Mouse (Mus musculus) limb, embryonic 13.5 days (tissue): ENCODE measurements around the gene Kctd11. TPM values are rescaled to one million over a fixed set of nuclear protein-coding genes. Genes with fewer than 3 reads are reported as not detected.
"Not testable (repeated sequence)": the region's sequence is repeated elsewhere in the genome, so short reads cannot be mapped to it uniquely, and the experiment has no call there.

Experiments
- ATAC-seq: fragments of 200-750 bp; cut with Nextera tagmentation; 2 replicates; pipeline ENCODE4 v1.8.0; 2017; ENCODE audit warnings: low read depth, moderate number of reproducible peaks, moderate TSS enrichment; ENCODE audit not compliant: low FRiP score
- H3K27ac ChIP-seq: fragments of 300-500 bp; sonication (generic); 2 replicates; pipeline ENCODE4 v1.5.1; 2015; ENCODE audit warnings: inconsistent platforms, mild to moderate bottlenecking, moderate library complexity
- H3K27me3 ChIP-seq: fragments of 300-500 bp; sonication (generic); 2 replicates; pipeline ENCODE4 v1.6.1; 2015; ENCODE audit warnings: mild to moderate bottlenecking, inconsistent platforms
- H3K36me3 ChIP-seq: fragments of 300-500 bp; sonication (generic); 2 replicates; pipeline ENCODE4 v1.6.1; 2015; ENCODE audit warnings: inconsistent platforms, mild to moderate bottlenecking, moderate library complexity
- H3K4me1 ChIP-seq: fragments of 300-500 bp; sonication (generic); 2 replicates; pipeline ENCODE4 v1.6.1; 2015; ENCODE audit warnings: inconsistent platforms
- H3K4me2 ChIP-seq: fragments of 300-500 bp; sonication (generic); replicated peaks from 2 replicates; pipeline ENCODE4 v1.6.1; 2015; ENCODE audit warnings: inconsistent platforms, mild to moderate bottlenecking, moderate library complexity
- H3K4me3 ChIP-seq: fragments of 300-500 bp; sonication (generic); 2 replicates; pipeline ENCODE4 v1.5.1; 2015; ENCODE audit warnings: moderate library complexity, mild to moderate bottlenecking, inconsistent platforms
- H3K9ac ChIP-seq: fragments of 300-500 bp; sonication (generic); 2 replicates; pipeline ENCODE4 v1.6.1; 2015; ENCODE audit warnings: mild to moderate bottlenecking, inconsistent platforms
- H3K9me3 ChIP-seq: fragments of 300-500 bp; sonication (generic); 2 replicates; pipeline ENCODE4 v1.6.1; 2016; ENCODE audit warnings: inconsistent platforms
- WGBS: fragments of 180-500 bp; shearing (Covaris S2); methylation state at CpG from one replicate; pipeline ENCODE4 v1.1.7; 2015; 5-methylcytosine and 5-hydroxymethylcytosine counted together
- polyA plus RNA-seq: library from polyadenylated mRNA; unstranded; fragments of >200 nt; fragmentation: Nextera tagmentation; extraction: Ambion mirVana; gene quantifications from 2 replicates; pipeline ENCODE4 v1.2.1, GENCODE M21; 2015

Kctd11 gene
- polyA plus RNA-seq, 1 experiment from 2014 or later, result 4.4 TPM

- Histone ChIP-seq H3K4me3 (no peak overlapping the region), H3K4me2 (no peak overlapping the region), H3K27me3 (no peaks in the 10 kb centered on the region), H3K9ac (0 out of 2 replicates have a peak overlapping the region, but pooled peaks have one; percentile 20), H3K4me1 (peaks cover 39% of the 10 kb centered on the region), H3K9me3 (no peaks in the 10 kb centered on the region), H3K36me3 (no peaks in the 10 kb centered on the region), H3K27ac (peak overlapping the region; percentile 65; the same call in 1 of the 2 replicates)
- WGBS, result 54% methylated on average over 7 of the region's 7 CpGs
- no peak for ATAC-seq
Observed at GRCm38 (mm10) chr11:69876186-69876585, 5.0 kb downstream of the Kctd11 start.

DNA sequence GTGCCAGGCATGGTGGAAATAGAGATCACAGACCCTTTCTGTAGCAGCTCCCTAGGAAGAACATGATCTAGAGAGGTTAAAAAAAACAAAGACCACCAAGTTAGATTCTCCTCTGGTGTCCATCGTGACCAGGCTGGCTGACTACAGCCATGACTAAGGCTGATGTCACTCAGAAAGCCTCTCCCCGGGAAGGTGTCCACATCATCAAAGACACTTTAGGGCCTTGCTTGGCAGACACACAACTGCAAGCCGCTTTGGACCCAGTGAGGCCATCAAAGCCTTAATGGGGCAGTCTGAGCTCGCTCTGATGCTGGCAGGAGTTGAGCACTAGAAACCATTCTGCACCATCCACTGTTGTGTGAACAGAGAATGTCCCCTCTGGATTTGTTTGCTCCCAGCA, 8.8 kb downstream of the Kctd11 start:
- no peak overlapping the region for H3K4me3 ChIP-seq
- H3K4me2 ChIP-seq, result no peak overlapping the region
- no peaks in the 10 kb centered on the region for H3K36me3 ChIP-seq
- H3K27me3 ChIP-seq, result 0 out of 2 replicates have a peak, but pooled peaks cover 5% of the 10 kb centered on the region
- no peak for ATAC-seq
- no peak overlapping the region for H3K9ac ChIP-seq
- H3K4me1 ChIP-seq, result peaks cover 23% of the 10 kb centered on the region
- H3K27ac ChIP-seq, result no peak overlapping the region
- no peaks in the 10 kb centered on the region for H3K9me3 ChIP-seq
- WGBS, result 71% methylated on average over 4 of the region's 4 CpGs

- Histone ChIP-seq H3K4me1 (peaks cover 17% of the 10 kb centered on the region), H3K9me3 (no peaks in the 10 kb centered on the region), H3K36me3 (no peaks in the 10 kb centered on the region), H3K4me2 (no peak overlapping the region), H3K9ac (no peak overlapping the region), H3K4me3 (no peak overlapping the region), H3K27me3 (0 out of 2 replicates have a peak, but pooled peaks cover 11% of the 10 kb centered on the region), H3K27ac (no peak overlapping the region)
- 82% methylated on average over 7 of the region's 7 CpGs for whole genome bisulfite sequencing
- no peak for ATAC-seq
Observed at GRCm38 (mm10) chr11:69871822-69872221, 9.4 kb downstream of the Kctd11 start.

DNA sequence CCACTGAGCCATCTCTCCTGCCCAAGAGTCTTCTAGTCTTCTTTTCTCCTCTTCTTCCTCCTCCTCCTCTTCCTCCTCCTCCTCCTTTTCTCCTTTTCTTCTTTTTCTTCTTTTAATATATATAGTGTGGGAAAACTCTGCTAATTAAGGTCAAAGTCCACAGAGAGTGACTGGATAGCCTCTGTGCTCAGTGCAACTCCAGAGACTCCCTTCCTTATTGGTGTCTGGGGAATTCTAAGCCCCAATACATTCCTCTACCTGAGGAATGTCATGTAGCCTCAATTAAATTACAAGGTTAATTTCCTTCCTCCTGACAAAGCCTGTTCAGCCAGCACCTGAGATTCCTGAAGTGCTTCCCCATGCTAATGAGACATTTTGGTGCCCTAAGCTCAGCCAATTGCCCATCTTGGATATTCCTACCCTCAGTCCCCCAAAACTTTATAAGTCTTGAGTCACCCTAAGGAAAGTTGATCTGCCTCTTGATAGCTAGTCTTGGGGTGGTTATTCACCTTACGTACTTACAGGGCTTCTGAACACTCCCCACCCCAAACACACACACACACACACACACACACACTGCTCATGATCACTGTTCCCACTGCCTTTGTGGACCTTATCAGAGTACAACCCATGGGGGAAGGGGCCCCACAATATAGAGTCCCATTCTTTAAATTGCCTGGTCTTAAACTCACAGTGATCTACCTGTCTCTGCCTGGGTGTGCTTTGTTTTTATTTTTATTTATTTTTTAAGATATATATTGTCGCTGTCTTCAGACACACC, 10.7 kb downstream of the Kctd11 start:
- no peaks in the 10 kb centered on the region for H3K36me3 ChIP-seq
- no peak for ATAC-seq
- no peaks in the 10 kb centered on the region for H3K9me3 ChIP-seq
- H3K4me1 ChIP-seq, result 0 out of 2 replicates have a peak, but pooled peaks cover 4% of the 10 kb centered on the region
- WGBS, result 80% methylated on average over 2 of the region's 2 CpGs
- no peak overlapping the region for H3K4me2 ChIP-seq
- 0 out of 2 replicates have a peak, but pooled peaks cover 12% of the 10 kb centered on the region for H3K27me3 ChIP-seq
- H3K9ac ChIP-seq, result no peak overlapping the region
- no peak overlapping the region for H3K27ac ChIP-seq
- no peak overlapping the region for H3K4me3 ChIP-seq

DNA sequence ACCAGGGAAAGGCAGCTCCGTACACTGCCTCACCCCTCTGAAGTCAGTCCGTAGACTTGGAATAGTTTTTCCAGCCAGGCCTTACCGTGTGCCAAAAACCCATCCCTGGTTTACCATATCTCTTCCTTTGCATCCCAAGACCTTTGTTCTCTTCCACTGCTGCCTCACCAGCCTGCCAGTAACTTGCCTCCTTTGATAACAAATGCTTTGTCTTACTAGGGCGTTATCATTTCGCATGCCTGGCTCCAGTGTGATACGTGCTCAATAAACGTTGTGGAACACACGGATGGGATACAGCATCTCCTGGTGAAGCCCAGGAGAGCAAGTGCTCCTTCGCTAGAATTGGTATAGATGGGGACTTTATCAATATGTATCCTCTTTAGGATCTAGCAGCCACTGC, 13.9 kb downstream of the Kctd11 start:
- Histone ChIP-seq H3K9me3 (no peaks in the 10 kb centered on the region), H3K4me3 (no peak overlapping the region), H3K4me2 (no peak overlapping the region), H3K9ac (0 out of 2 replicates have a peak overlapping the region, but pooled peaks have one; percentile 15), H3K27ac (no peak overlapping the region), H3K36me3 (no peaks in the 10 kb centered on the region), H3K4me1 (0 out of 2 replicates have a peak, but pooled peaks cover 4% of the 10 kb centered on the region), H3K27me3 (0 out of 2 replicates have a peak, but pooled peaks cover 12% of the 10 kb centered on the region)
- no peak for ATAC-seq
- WGBS, result 77% methylated on average over 9 of the region's 9 CpGs

GRCm38 (mm10) chr11:69865561-69865960, 15.6 kb downstream of the Kctd11 start:
- Histone ChIP-seq H3K4me3 (no peak overlapping the region), H3K36me3 (no peaks in the 10 kb centered on the region), H3K9me3 (no peaks in the 10 kb centered on the region), H3K4me1 (0 out of 2 replicates have a peak, but pooled peaks cover 4% of the 10 kb centered on the region), H3K27me3 (0 out of 2 replicates have a peak, but pooled peaks cover 14% of the 10 kb centered on the region), H3K4me2 (no peak overlapping the region), H3K9ac (no peak overlapping the region), H3K27ac (no peak overlapping the region)
- no peak for ATAC-seq
- WGBS, result 80% methylated on average over 9 of the region's 9 CpGs

GRCm38 (mm10) chr11:69864138-69864860, 16.9 kb downstream of the Kctd11 start:
- H3K9me3 ChIP-seq, result no peaks in the 10 kb centered on the region
- no peaks in the 10 kb centered on the region for H3K36me3 ChIP-seq
- WGBS, result 51% methylated on average over 8 of the region's 8 CpGs
- ATAC-seq, result no peak
- H3K9ac ChIP-seq, result no peak overlapping the region
- H3K4me3 ChIP-seq, result no peak overlapping the region
- no peak overlapping the region for H3K4me2 ChIP-seq
- H3K27ac ChIP-seq, result no peak overlapping the region
- peaks cover 24% of the 10 kb centered on the region for H3K27me3 ChIP-seq
- no peaks in the 10 kb centered on the region for H3K4me1 ChIP-seq

DNA sequence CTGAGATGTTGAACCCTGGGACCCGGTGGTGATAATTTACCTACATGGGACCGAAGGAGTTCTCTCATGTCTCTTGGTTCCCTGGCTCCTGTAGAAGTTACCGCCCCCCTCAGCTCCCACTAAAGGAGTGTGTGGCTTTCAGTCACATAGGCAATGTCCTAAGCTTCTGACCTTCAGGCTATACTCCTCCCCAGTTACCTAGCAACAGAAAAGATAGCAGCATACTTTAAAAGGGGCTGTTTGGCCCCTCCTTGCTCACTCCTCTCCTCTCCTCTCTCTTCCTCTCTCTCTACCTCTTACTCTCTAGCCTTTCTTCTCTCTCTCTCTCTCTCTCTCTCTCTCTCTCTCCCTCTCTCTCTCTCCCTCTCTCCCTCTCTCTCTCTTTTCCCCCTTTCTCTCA, 17.5 kb downstream of the Kctd11 start:
- not testable (repeated sequence) for ATAC-seq, H3K36me3 ChIP-seq, H3K9me3 ChIP-seq, H3K4me2 ChIP-seq, H3K4me3 ChIP-seq, H3K27ac ChIP-seq, H3K9ac ChIP-seq, H3K4me1 ChIP-seq
- peaks cover 27% of the 10 kb centered on the region for H3K27me3 ChIP-seq
- 80% methylated on average over 3 of the region's 3 CpGs for WGBS

GRCm38 (mm10) chr11:69858113-69858998, 22.9 kb downstream of the Kctd11 start, which contains the start of gene Tnk1:
Gene Tnk1 (minus strand): TSS chr11:69858730.
- Histone ChIP-seq H3K9me3 (no peaks in the 10 kb centered on the region), H3K27ac (no peak within 1 kb of the TSS), H3K9ac (0 out of 2 replicates have a peak within 1 kb of the TSS, but pooled peaks have one; percentile 19), H3K36me3 (no peaks in the 10 kb centered on the region), H3K4me2 (peak within 1 kb of the TSS; percentile 25; the same call in 1 of the 2 replicates), H3K4me3 (peak within 1 kb of the TSS; percentile 17), H3K27me3 (peaks cover 44% of the 10 kb centered on the region), H3K4me1 (peaks cover 15% of the 10 kb centered on the region; the same call in 1 of the 2 replicates)
- WGBS, result 19% methylated on average over 30 of the region's 30 CpGs
- ATAC-seq, result no peak

GRCm38 (mm10) chr11:69855347-69855746, 25.9 kb downstream of the Kctd11 start:
- Histone ChIP-seq H3K9ac (no peak overlapping the region), H3K27me3 (peaks cover 41% of the 10 kb centered on the region), H3K4me3 (no peak overlapping the region), H3K27ac (no peak overlapping the region), H3K36me3 (peaks cover 21% of the 10 kb centered on the region), H3K9me3 (no peaks in the 10 kb centered on the region), H3K4me1 (peaks cover 23% of the 10 kb centered on the region), H3K4me2 (peak overlapping the region; percentile 15; the same call in 1 of the 2 replicates)
- 20% methylated on average over 16 of the region's 16 CpGs for WGBS
- no peak; the same call in 1 of the 2 replicates for ATAC-seq

- peaks cover 28% of the 10 kb centered on the region for H3K36me3 ChIP-seq
- no peak overlapping the region for H3K4me3 ChIP-seq
- WGBS, result 77% methylated on average over 10 of the region's 10 CpGs
- no peak overlapping the region; the same call in 1 of the 2 replicates for H3K27ac ChIP-seq
- peaks cover 34% of the 10 kb centered on the region for H3K27me3 ChIP-seq
- H3K9me3 ChIP-seq, result no peaks in the 10 kb centered on the region
- H3K9ac ChIP-seq, result no peak overlapping the region
- peaks cover 29% of the 10 kb centered on the region for H3K4me1 ChIP-seq
- no peak for ATAC-seq
- H3K4me2 ChIP-seq, result no peak overlapping the region
Observed at GRCm38 (mm10) chr11:69854680-69855079, 26.5 kb downstream of the Kctd11 start.
